Mouse (Mus musculus) ES-E14 (cell line): Measurements from ENCODE around the gene Sh2b2. TPM values are rescaled to one million over a fixed set of nuclear protein-coding genes. Genes with fewer than 3 reads are reported as not detected.
"Not testable (repeated sequence)": the region's sequence is repeated elsewhere in the genome, so short reads cannot be mapped to it uniquely, and the experiment has no call there.

ENCODE experiments used
- DNase-seq: peaks from one replicate; pipeline ENCODE4 v3.0.0-alpha.2; 2013; ENCODE audit warnings: low read depth, low spot score
- H3K27ac ChIP-seq: 2 replicates; pipeline ENCODE4 v1.5.1; 2012; ENCODE audit warnings: low read depth, mild to moderate bottlenecking, low read length, moderate library complexity, mixed read lengths; ENCODE audit not compliant: poor library complexity, insufficient read depth, severe bottlenecking
- H3K36me3 ChIP-seq: 2 replicates; pipeline ENCODE4 v1.6.1; 2012; ENCODE audit warnings: mild to moderate bottlenecking, low read length, moderate library complexity, mixed read lengths; ENCODE audit not compliant: control insufficient read depth, poor library complexity, insufficient read depth, severe bottlenecking
- H3K4me1 ChIP-seq, 2 experiments: fragments of 150-350 bp in 1 of 2; sonication (generic) in 1 of 2; 2 replicates each; pipeline ENCODE4 v1.6.1; 2012; ENCODE audit warnings: low read length in 2 of 2, mild to moderate bottlenecking in 1 of 2, mixed read lengths in 1 of 2; ENCODE audit not compliant: control insufficient read depth in 2 of 2, insufficient read depth in 2 of 2, poor library complexity in 1 of 2
- H3K4me3 ChIP-seq, 2 experiments: fragments of 150-350 bp in 1 of 2; sonication (generic) in 1 of 2; 2 replicates each; pipeline ENCODE4 v1.5.1; 2012; ENCODE audit warnings: low read length in 2 of 2, low read depth in 1 of 2, mild to moderate bottlenecking in 1 of 2, mixed read lengths in 1 of 2; ENCODE audit not compliant: insufficient read depth in 1 of 2, poor library complexity in 1 of 2, severe bottlenecking in 1 of 2
- H3K9ac ChIP-seq: 2 replicates; pipeline ENCODE4 v1.6.1; 2012; ENCODE audit warnings: low read depth, mild to moderate bottlenecking, low read length, mixed read lengths; ENCODE audit not compliant: poor library complexity, insufficient read depth, severe bottlenecking
- H3K9me3 ChIP-seq: fragments of 150-350 bp; sonication (generic); 2 replicates; pipeline ENCODE4 v1.6.1; 2012; ENCODE audit warnings: low read depth, mild to moderate bottlenecking, low read length; ENCODE audit not compliant: control insufficient read depth, insufficient read depth
- CHD2 ChIP-seq: IDR thresholded peaks from 2 replicates; pipeline ENCODE4 v1.6.1; 2014; ENCODE audit warnings: mild to moderate bottlenecking, low read depth, low read length, inconsistent platforms
- HCFC1 ChIP-seq: IDR thresholded peaks from 2 replicates; pipeline ENCODE4 v1.6.1; 2012; ENCODE audit warnings: low read length, inconsistent platforms, borderline replicate concordance; ENCODE audit not compliant: insufficient read depth
- MAFK ChIP-seq: IDR thresholded peaks from 2 replicates; pipeline ENCODE4 v1.6.1; 2014; ENCODE audit warnings: mild to moderate bottlenecking, low read depth, low read length, inconsistent platforms; ENCODE audit not compliant: insufficient read depth
- ZC3H11A ChIP-seq: IDR thresholded peaks from 2 replicates; pipeline ENCODE4 v1.6.1; 2012; ENCODE audit warnings: low read depth, mild to moderate bottlenecking, inconsistent platforms, low read length, borderline replicate concordance
- ZNF384 ChIP-seq: IDR thresholded peaks from 2 replicates; pipeline ENCODE4 v1.6.1; 2012; ENCODE audit warnings: low read depth, low read length, inconsistent platforms
- in situ Hi-C, 2 experiments: fragments of 600-800 bp; cut with MboI; formaldehyde crosslinking; loops; one replicate each; pipeline ENCODE4 v1.15.1; 2025; ENCODE audit warnings: low sequenced_read_pairs in 2 of 2, inconsistent platforms in 1 of 2; ENCODE audit not compliant: unreplicated experiment in 2 of 2
- total RNA-seq: library from RNA; depleted of rRNA; stranded (reverse); fragments of 300-350 nt; gene quantifications from 2 replicates; pipeline ENCODE4 v1.2.3, GENCODE M21; 2012

Sh2b2 gene
- total RNA-seq, 1 experiment: 3.3 TPM

DNA sequence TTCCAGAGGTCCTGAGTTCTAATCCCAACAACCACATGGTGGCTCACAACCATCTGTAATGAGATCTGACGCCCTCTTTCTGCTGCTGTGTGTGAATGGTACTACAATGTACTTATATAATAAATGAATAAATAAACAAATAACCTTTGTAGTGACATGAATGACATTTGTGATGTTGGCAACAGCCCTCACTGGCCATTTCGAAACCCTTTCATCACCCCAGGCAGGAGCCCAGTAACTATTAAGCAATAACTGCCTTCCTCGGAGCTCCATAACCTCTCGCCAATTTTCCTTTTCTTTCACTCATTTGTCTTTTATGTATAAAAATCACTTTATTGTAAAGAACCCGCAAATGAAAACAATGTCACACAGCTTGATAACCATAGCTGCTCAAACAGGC, 32.6 kb downstream of the Sh2b2 start:
- Histone ChIP-seq H3K9ac (no peak overlapping the region), H3K36me3 (no peaks in the 10 kb centered on the region), H3K9me3 (no peaks in the 10 kb centered on the region; the same call in 1 of the 2 replicates), H3K4me1 (no peaks in the 10 kb centered on the region; a peak in 1 of 4 replicates), H3K27ac (no peak overlapping the region), H3K4me3 (no peak overlapping the region)
- in situ Hi-C loops: no loop called here
- TF ChIP-seq ZC3H11A (no peak), CHD2 (no peak), ZNF384 (no peak)
- no peak for DNase-seq

DNA sequence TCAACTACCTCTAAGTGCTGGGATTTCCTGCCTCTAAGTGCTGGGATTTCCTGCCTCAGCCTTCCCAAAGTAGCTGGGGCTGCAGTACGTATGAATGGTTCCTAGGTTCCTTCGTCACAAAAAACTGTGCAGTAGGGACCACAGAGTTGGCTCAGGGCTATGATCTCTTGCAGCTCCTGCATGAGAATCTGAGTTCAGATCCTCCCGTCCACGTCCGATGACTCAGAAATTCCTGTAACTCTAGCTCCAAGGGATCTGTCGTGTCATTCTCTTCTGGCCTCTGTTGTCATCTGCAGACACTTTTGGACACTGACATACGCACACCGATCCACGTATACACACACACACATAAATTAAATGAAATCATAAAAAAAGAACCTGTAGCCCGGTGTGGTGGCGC, 33.6 kb downstream of the Sh2b2 start:
- no peak for TF ChIP-seq CHD2
- no peak for TF ChIP-seq MAFK
- no peak for TF ChIP-seq ZNF384
- no peak for TF ChIP-seq HCFC1
- no peak for TF ChIP-seq ZC3H11A
- H3K9me3 ChIP-seq: no peaks in the 10 kb centered on the region; the same call in 1 of the 2 replicates
- no peaks in the 10 kb centered on the region for H3K36me3 ChIP-seq
- H3K4me1 ChIP-seq: no peaks in the 10 kb centered on the region
- H3K4me3 ChIP-seq: no peak overlapping the region
- in situ Hi-C loops: no loop called here
- H3K9ac ChIP-seq: no peak overlapping the region
- no peak overlapping the region for H3K27ac ChIP-seq
- DNase-seq: no peak

DNA sequence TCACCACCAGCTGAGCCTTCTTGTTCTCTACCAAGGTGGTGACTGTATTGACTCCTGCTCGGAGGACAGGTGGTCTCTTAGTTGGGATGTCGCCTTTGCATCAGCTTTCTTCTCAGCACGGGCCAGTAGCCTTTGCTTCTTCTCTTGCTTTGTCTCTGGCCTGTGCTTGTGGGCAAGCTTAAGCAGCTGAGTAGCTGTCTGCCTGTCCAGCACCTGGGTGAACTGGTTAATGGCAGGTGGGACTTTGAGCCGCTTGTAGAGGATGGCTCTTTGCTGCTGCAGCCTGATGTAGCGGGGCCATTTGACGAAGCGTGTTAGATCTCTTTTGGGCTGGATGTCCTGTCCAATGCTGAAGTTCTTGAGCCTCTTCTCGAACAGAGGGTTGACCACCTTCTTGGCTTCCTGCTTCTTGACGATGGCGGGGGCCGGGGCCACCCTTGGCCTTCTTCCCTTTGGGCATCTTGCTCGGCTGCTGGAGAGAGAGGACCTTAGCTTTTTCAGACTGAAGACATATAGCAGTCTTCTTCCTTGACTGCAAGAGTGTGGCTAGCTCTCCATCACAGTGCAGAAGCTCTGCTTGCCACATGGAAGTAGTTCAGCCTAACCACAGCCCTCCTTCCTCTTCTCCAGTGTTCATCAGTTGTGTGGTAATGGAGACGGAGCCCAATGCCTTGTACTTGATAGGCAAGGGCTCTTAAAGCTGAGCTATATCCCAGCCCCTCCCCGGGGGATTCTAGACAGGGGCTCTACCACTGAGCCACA, 34.8 kb downstream of the Sh2b2 start:
- H3K27ac ChIP-seq, H3K36me3 ChIP-seq, H3K9ac ChIP-seq, DNase-seq, H3K4me3 ChIP-seq, H3K9me3 ChIP-seq, H3K4me1 ChIP-seq, in situ Hi-C loops: not testable (repeated sequence)

DNA sequence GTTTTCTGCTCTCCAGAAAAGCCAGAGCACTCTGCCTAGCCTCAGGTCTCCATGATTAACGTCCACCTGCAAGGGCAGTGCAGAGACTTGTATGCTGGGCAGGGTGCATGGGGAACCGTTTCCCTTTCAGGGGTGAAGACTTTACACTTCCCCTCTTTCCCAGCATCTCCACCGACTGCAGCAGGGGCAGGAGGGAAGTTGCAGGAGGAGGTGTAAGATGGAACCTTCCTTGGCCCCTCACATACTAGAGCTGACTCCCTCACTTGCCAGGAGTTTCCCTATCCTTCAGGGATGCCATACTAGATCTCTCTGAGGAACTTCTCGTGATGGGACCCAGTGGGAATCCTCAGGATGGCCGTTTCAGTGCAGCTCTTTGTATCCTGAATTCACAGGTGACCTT, 35.8 kb downstream of the Sh2b2 start:
- no peaks in the 10 kb centered on the region; the same call in 1 of the 2 replicates for H3K9me3 ChIP-seq
- H3K36me3 ChIP-seq: no peaks in the 10 kb centered on the region
- no peak overlapping the region for H3K9ac ChIP-seq
- TF ChIP-seq MAFK (no peak), ZC3H11A (no peak), ZNF384 (no peak), CHD2 (no peak), HCFC1 (no peak)
- H3K4me1 ChIP-seq: no peaks in the 10 kb centered on the region
- no peak overlapping the region for H3K27ac ChIP-seq
- no peak for DNase-seq
- in situ Hi-C loops: no loop called here
- H3K4me3 ChIP-seq: no peak overlapping the region

DNA sequence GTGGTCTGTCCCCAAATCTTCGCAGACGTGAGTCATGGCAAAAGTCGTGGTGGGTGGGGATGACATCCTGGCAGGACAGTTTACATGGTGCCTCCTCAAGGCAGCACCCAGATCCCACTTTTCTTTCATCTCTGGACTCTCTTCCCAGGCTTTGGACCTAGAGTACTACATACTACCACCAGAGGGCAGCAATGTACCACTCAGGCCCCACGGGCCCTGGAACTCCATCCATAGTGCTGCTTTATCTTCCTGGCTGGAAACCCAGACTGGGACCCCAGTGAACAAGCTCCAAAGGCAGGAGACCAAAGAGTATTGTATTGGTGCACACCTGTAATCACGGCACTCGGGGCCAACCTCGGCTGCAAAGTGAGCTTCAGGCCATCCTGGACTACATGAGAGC, 44.5 kb downstream of the Sh2b2 start:
- Histone ChIP-seq H3K4me1 (peaks cover 0 to 2% of the 10 kb centered on the region in 2 experiments; a peak in 2 of 4 replicates), H3K9ac (no peak overlapping the region), H3K9me3 (no peaks in the 10 kb centered on the region), H3K36me3 (no peaks in the 10 kb centered on the region; the same call in 1 of the 2 replicates), H3K4me3 (no peak overlapping the region), H3K27ac (no peak overlapping the region)
- TF ChIP-seq ZC3H11A: peak; percentile 72; the same call in 1 of the 2 replicates
- TF ChIP-seq HCFC1: no peak
- in situ Hi-C loops: no loop called here
- DNase-seq: peak; percentile 69
